Mouse (Mus musculus) liver, embryonic 14.5 days (tissue): ENCODE data around the gene Afap1. TPM values are rescaled to one million over a fixed set of nuclear protein-coding genes. Genes with fewer than 3 reads are reported as not detected.

Experiments used
- ATAC-seq: fragments of 200-750 bp; cut with Nextera tagmentation; 2 replicates; pipeline ENCODE4 v1.8.0; 2017; ENCODE audit warnings: moderate number of reproducible peaks, mild to moderate bottlenecking, moderate library complexity; ENCODE audit not compliant: insufficient read depth
- DNase-seq, 3 experiments: peaks; one replicate each; pipeline ENCODE4 v3.0.0-alpha.2; 2012 to 2013; ENCODE audit warnings: low read depth in 3 of 3, low spot score in 3 of 3
- H3K27ac ChIP-seq: fragments of 300-500 bp; sonication (generic); 2 replicates; pipeline ENCODE4 v1.5.1; 2014; ENCODE audit warnings: moderate library complexity, mild to moderate bottlenecking, control low read depth, inconsistent platforms
- H3K27me3 ChIP-seq: fragments of 300-500 bp; sonication (generic); 2 replicates; pipeline ENCODE4 v1.6.1; 2014; ENCODE audit warnings: mild to moderate bottlenecking, low read length, moderate library complexity; ENCODE audit not compliant: control insufficient read depth, insufficient read depth
- H3K36me3 ChIP-seq: fragments of 300-500 bp; sonication (generic); replicated peaks from 2 replicates; pipeline ENCODE4 v1.6.1; 2014; ENCODE audit warnings: low read depth; ENCODE audit not compliant: control insufficient read depth, insufficient read depth
- H3K4me1 ChIP-seq, 2 experiments: fragments of 200-500 bp in 1 of 2; fragments of 300-500 bp in 1 of 2; sonication (generic) in 1 of 2; replicated peaks; 2 replicates each; pipeline ENCODE4 v1.6.1; 2012 to 2014; ENCODE audit warnings: antibody characterized with exemption in 1 of 2, inconsistent platforms in 1 of 2, low read length in 1 of 2; ENCODE audit not compliant: control insufficient read depth in 2 of 2, insufficient read depth in 2 of 2
- H3K4me2 ChIP-seq: fragments of 300-500 bp; sonication (generic); 2 replicates; pipeline ENCODE4 v1.6.1; 2014; ENCODE audit warnings: low read depth, mild to moderate bottlenecking, control low read depth, moderate library complexity
- H3K4me3 ChIP-seq, 2 experiments: fragments of 200-500 bp in 1 of 2; fragments of 300-500 bp in 1 of 2; sonication (generic) in 1 of 2; 2 replicates each; pipeline ENCODE4 v1.5.1; 2012 to 2014; ENCODE audit warnings: low read depth in 2 of 2, low read length in 2 of 2, mild to moderate bottlenecking in 2 of 2, control low read depth in 1 of 2, inconsistent platforms in 1 of 2, moderate library complexity in 1 of 2; ENCODE audit not compliant: insufficient read depth in 1 of 2
- H3K9ac ChIP-seq: fragments of 300-500 bp; sonication (generic); replicated peaks from 2 replicates; pipeline ENCODE4 v1.6.1; 2014; ENCODE audit warnings: mild to moderate bottlenecking, control low read depth, moderate library complexity
- H3K9me3 ChIP-seq: fragments of 300-500 bp; sonication (generic); 2 replicates; pipeline ENCODE4 v1.6.1; 2016; ENCODE audit warnings: low read length, mixed read lengths; ENCODE audit not compliant: control insufficient read depth
- CTCF ChIP-seq: IDR thresholded peaks from 2 replicates; pipeline ENCODE4 v1.5.1; 2016; ENCODE audit warnings: antibody characterized with exemption, low read depth, control low read depth
- EP300 ChIP-seq: IDR thresholded peaks from 2 replicates; pipeline ENCODE4 v1.6.1; 2016; ENCODE audit warnings: antibody characterized with exemption, low read depth
- WGBS: fragments of 180-500 bp; shearing (Covaris S2); extraction: QIAGEN DNeasy Blood & Tissue Kit; methylation state at CpG from one replicate; pipeline ENCODE4 v1.1.7; 2014; ENCODE audit not compliant: insufficient replicate concordance; 5-methylcytosine and 5-hydroxymethylcytosine counted together
- polyA plus RNA-seq, 2 experiments: library from polyadenylated mRNA; depleted of rRNA in 1 of 2; stranded (reverse) in 1 of 2; unstranded in 1 of 2; fragments of >200 nt; fragmentation: Nextera tagmentation in 1 of 2; extraction: Ambion mirVana in 1 of 2; gene quantifications; 2 replicates each; pipeline versions ENCODE4 v1.2.1 to v1.2.3; 2012 to 2014

Gene Afap1
- polyA plus RNA-seq, 2 experiments, result 0.58 to 0.76 TPM

GRCm38 (mm10) chr5:35901226-35901809, 8.2 kb downstream of the Afap1 start:
- Histone ChIP-seq H3K9me3 (no peaks in the 10 kb centered on the region), H3K9ac (no peak overlapping the region)

DNA sequence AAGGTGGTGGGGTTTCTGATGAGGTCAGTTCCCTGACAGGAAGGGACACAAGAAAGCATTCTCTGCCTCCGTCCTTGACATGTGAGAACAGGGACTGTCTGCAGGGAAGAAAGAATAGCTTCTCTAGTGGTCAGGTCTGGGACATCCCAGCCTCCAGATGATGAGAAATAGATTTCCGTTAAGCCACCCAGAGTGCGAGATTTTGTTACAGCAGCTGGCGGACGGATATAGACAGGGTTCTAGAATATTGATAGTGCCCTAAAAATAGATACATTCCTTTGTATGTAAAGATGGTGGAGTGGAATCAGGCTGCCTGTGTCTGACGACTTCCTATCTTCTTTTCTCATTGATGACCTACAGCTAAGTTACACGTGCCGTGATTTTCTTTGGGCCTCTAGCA, 10.3 kb downstream of the Afap1 start:
- DNase-seq (no peak), ATAC-seq (no peak)
- H3K9ac ChIP-seq, result no peak overlapping the region
- no peaks in the 10 kb centered on the region for H3K27me3 ChIP-seq
- 62% methylated on average over 8 of the region's 8 CpGs for WGBS
- TF ChIP-seq EP300 (no peak), CTCF (no peak)
- H3K4me1 ChIP-seq, result peaks cover 0 to 2% of the 10 kb centered on the region in 2 experiments; a peak in 1 of 4 replicates
- H3K4me3 ChIP-seq, result no peak overlapping the region
- H3K36me3 ChIP-seq, result no peaks in the 10 kb centered on the region
- H3K27ac ChIP-seq, result no peak overlapping the region
- H3K4me2 ChIP-seq, result no peak overlapping the region
- no peaks in the 10 kb centered on the region for H3K9me3 ChIP-seq

More at GRCm38 (mm10) chr5:35901226-35901809, 8.2 kb downstream of the Afap1 start:
- ATAC-seq, result no peak
- Histone ChIP-seq H3K4me3 (no peak overlapping the region), H3K4me1 (peaks cover 0 to 4% of the 10 kb centered on the region in 2 experiments; a peak in 1 of 4 replicates), H3K27me3 (no peaks in the 10 kb centered on the region), H3K36me3 (no peaks in the 10 kb centered on the region), H3K27ac (no peak overlapping the region), H3K4me2 (no peak overlapping the region; the same call in 1 of the 2 replicates)
- TF ChIP-seq EP300 (no peak), CTCF (no peak)
- 37% methylated on average over 11 of the region's 12 CpGs for WGBS
- DNase-seq, result no peak

GRCm38 (mm10) chr5:35905283-35905682, 12.2 kb downstream of the Afap1 start:
- no peak for DNase-seq
- Histone ChIP-seq H3K9me3 (no peaks in the 10 kb centered on the region), H3K27me3 (no peaks in the 10 kb centered on the region), H3K36me3 (no peaks in the 10 kb centered on the region), H3K4me3 (no peak overlapping the region), H3K4me2 (no peak overlapping the region), H3K4me1 (no peaks in the 10 kb centered on the region; a peak in 1 of 4 replicates), H3K27ac (no peak overlapping the region), H3K9ac (no peak overlapping the region)
- TF ChIP-seq CTCF (no peak), EP300 (no peak)
- ATAC-seq, result no peak
- 32% methylated on average over 8 of the region's 8 CpGs for WGBS

DNA sequence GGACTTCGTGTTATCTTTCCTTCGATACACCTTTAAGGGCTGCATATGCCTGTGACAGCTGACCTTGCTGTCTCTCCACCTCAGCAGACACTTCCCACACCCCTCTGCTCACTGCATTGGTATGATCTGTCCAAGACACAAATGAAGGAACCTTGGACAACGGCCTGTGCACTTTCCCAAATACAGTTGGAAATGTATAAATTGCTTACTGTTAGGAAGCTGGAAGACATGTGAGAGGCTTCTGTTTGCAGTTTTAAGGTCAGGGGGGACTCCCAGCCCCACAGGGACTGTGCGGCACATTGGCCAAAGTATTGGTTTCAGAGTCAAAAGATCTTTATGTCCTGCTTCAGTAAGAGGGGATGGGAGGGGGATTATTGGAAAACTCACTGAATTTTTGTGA, 14.0 kb downstream of the Afap1 start:
- DNase-seq (no peak), ATAC-seq (no peak)
- H3K27me3 ChIP-seq, result no peaks in the 10 kb centered on the region
- no peak for TF ChIP-seq CTCF
- no peak for TF ChIP-seq EP300
- H3K4me3 ChIP-seq, result no peak overlapping the region
- WGBS, result 68% methylated on average over 4 of the region's 4 CpGs
- H3K9me3 ChIP-seq, result no peaks in the 10 kb centered on the region
- H3K4me1 ChIP-seq, result no peaks in the 10 kb centered on the region; a peak in 1 of 4 replicates
- no peak overlapping the region for H3K9ac ChIP-seq
- H3K4me2 ChIP-seq, result no peak overlapping the region
- no peaks in the 10 kb centered on the region for H3K36me3 ChIP-seq
- H3K27ac ChIP-seq, result no peak overlapping the region

DNA sequence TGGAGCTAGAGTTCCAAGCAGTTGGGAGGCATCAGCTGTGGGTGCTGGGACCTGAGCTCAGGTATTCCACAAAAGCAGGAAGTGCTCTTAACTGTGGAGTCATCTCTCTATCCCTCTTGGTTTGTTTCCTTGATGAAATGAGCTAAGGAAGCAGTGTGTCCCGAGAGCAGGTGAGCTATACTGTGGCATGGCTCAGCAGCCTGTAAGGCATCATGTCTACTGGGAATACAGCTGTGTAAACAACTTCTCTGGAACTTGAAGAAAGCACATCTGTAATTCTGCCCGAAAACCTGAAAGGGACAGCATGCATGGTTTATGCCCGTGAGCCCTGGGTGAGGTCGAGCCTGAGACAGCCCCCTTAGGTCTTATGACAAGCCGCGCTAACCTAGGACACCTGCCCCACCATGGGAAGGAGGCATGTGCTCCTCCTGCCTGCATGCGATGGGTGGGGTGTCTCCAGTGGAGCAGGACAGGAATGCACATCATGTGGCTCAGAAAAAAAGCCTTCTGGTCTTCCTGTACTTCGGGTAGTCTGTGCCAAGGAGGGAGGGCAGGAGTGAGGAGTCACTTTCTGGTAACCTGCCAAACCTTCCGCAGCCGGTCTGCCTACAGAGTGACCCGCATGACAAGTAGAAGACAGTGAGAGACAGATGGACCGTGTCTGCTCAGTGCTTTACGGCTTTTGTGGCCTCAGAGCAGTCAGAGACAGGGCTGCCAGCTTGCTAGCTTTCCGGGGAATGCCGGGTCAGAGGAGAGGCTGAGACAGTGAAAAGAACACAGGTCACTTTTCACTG, 14.7 kb downstream of the Afap1 start:
- no peak for ATAC-seq
- H3K9ac ChIP-seq, result no peak overlapping the region
- no peaks in the 10 kb centered on the region for H3K9me3 ChIP-seq
- H3K27ac ChIP-seq, result no peak overlapping the region
- no peak for DNase-seq
- H3K4me1 ChIP-seq, result no peaks in the 10 kb centered on the region; a peak in 1 of 4 replicates
- TF ChIP-seq CTCF (no peak), EP300 (no peak)
- no peaks in the 10 kb centered on the region for H3K36me3 ChIP-seq
- no peak overlapping the region for H3K4me2 ChIP-seq
- H3K27me3 ChIP-seq, result no peaks in the 10 kb centered on the region
- H3K4me3 ChIP-seq, result no peak overlapping the region
- 60% methylated on average over 15 of the region's 15 CpGs for WGBS
